Mouse (Mus musculus) liver, postnatal 0 days (tissue): ENCODE data around the gene Reep6.

Source experiments
- CTCF ChIP-seq: sonication (generic); IDR thresholded peaks from 2 replicates; pipeline ENCODE4 v1.5.1; 2016; ENCODE audit warnings: antibody characterized with exemption, low read depth
- EP300 ChIP-seq: IDR thresholded peaks from 2 replicates; pipeline ENCODE4 v1.6.1; 2016; ENCODE audit warnings: antibody characterized with exemption, low read depth, mild to moderate bottlenecking

DNA sequence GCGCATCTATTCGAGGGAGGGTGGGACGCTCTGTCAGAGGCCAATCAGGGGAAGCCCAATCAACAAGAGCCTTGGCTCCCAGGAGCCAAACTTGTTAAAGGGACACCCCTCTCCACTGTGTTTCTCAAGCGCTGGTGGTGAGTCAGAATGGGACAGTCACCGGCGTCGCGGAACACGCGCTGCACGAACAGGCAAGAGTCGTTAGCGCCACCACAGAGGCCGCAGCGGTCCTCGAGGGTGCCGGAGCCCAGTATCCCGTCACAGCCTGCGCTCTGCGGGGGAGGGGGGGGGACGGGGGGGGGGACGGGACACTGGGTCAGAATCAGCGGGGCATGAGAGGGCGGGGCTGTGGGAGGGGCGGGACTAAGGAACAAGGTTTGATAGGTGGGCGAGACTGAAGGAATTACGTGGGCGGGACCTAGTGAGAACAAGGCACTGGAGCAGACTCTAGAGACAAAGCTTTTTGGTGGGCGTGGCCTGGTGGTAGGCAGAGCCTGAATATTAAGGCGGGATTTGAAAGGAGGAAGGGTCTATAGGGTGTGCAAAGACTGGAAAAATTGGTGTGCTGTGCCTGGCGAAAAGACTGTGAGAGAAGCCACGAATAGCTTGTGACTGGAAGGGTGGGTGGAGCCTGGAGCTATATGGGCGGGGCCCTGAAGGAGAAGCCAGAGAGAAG is 13.1 kb downstream of the Reep6 start:
- no peak for TF ChIP-seq CTCF
- no peak for TF ChIP-seq EP300
